Mouse (Mus musculus) neutrophil, adult 59 days (primary cell): ENCODE measurements around the gene Erp44. TPM values are rescaled to one million over a fixed set of nuclear protein-coding genes. Genes with fewer than 3 reads are reported as not detected.

Experiments
- total RNA-seq, 2 experiments: library from RNA; stranded (reverse); gene quantifications; 1 replicate in 1 of 2; 2 replicates in 1 of 2; pipeline ENCODE4 v1.2.4; 2023

The Erp44 gene
- 10 to 100 TPM; 29.6 to 39.4 TPM for total RNA-seq

DNA sequence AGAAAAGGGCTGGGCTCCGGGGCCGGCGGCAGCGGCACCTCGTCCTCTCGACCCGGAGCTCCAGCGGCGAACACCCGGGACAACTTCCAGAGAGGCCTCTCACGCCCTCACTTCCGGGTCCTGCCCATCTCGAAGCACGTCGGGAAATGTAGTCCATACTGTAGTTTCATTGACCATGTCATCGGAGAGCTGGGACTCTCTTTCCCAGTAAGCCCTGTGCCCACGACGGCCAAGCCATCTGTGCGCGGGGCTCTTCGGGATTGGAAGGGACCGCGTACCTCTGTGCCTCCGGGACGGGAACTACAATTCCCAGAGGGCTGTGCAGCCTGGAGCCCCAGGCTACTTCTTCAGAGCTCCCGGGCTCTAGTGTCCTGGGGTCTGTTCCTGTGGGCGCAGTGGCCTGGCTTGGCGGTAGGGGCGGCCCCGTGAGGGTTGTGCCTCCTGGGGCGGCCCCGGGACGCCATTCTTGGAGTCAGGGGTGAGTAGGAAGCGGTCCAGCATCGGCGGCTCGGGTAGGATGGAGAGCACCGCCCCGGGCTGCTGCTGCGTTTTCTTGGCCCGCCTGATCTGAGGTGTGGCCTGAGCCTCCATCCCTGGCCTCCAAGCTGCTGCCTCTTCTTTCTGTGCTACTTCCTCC, at the start of gene Erp44, which contains the start of gene Invs:
Gene Erp44 (minus strand): TSS at position 61 of the 637 bp plus-strand sequence.
Gene Invs (plus strand): TSS at position 263 of the 637 bp plus-strand sequence.

Other genes starting within 250 kb of the Erp44 start
- 1 to 10 TPM; 4.0 to 5.1 TPM for gene Nr4a3, start 234.4 kb downstream of the Erp44 start, total RNA-seq
- 10 to 100 TPM; 42.4 to 51.0 TPM for gene Stx17, start 154.6 kb downstream of the Erp44 start, total RNA-seq
- gene Invs, start 202 bp upstream of the Erp44 start, total RNA-seq, result 1 to 10 TPM; 3.7 to 4.1 TPM
- 10 to 100 TPM; 29.0 to 33.3 TPM for gene Tex10, start 193.9 kb upstream of the Erp44 start, total RNA-seq